Mouse (Mus musculus) erythroblast, embryonic 14.5 days (primary cell): ENCODE measurements around the gene Zfp771.

Source experiments
- GATA1 ChIP-seq: IDR thresholded peaks from 2 replicates; pipeline ENCODE4 v1.6.1; 2012; ENCODE audit warnings: low read length, inconsistent platforms, mixed read lengths
- TAL1 ChIP-seq: IDR thresholded peaks from 3 replicates; pipeline ENCODE4 v1.6.1; 2012; ENCODE audit warnings: low read length, inconsistent platforms, mixed read lengths

GRCm38 (mm10) chr7:127223515-127224478, 20.3 kb upstream of the Zfp771 start:
- TF ChIP-seq GATA1 (0 out of 2 replicates have a peak, but pooled peaks have one; percentile 14), TAL1 (peak; percentile 51; the same call in 2 of the 3 replicates)
